Mouse (Mus musculus): ENCODE results near the gene Ifi213. TPM values are rescaled to one million over a fixed set of nuclear protein-coding genes. Genes with fewer than 3 reads are reported as not detected.
"Not testable (repeated sequence)": the region's sequence is repeated elsewhere in the genome, so short reads cannot be mapped to it uniquely, and the experiment has no call there.

The Ifi213 gene
- polyA plus RNA-seq, 1 experiment from 2014 or later: not detected

GRCm38 (mm10) chr1:173579921-173580585, 19.0 kb downstream of the Ifi213 start:
- H3K4me3 ChIP-seq (ENCODE audit: low read depth, low read length): no peak overlapping the region
- no peaks in the 10 kb centered on the region for H3K27me3 ChIP-seq (replicated peaks; ENCODE audit: control insufficient read depth, insufficient read depth, low read length)
- H3K9ac ChIP-seq (ENCODE audit: low read length): no peak overlapping the region
- H3K4me2 ChIP-seq (ENCODE audit: low read length): no peak overlapping the region
- no peak overlapping the region for H3K27ac ChIP-seq (ENCODE audit: low read depth, low read length)
- no peaks in the 10 kb centered on the region for H3K36me3 ChIP-seq (ENCODE audit: control insufficient read depth, insufficient read depth, low read length)
- DNase-seq (ENCODE audit: low spot score) (no peak), ATAC-seq (no peak)
- 94% methylated on average over 26 of the region's 26 CpGs for WGBS
- H3K9me3 ChIP-seq (replicated peaks; ENCODE audit: control insufficient read depth, low read length): 0 out of 2 replicates have a peak, but pooled peaks cover 7% of the 10 kb centered on the region
- no peaks in the 10 kb centered on the region for H3K4me1 ChIP-seq (ENCODE audit: control insufficient read depth, insufficient read depth, low read length)

GRCm38 (mm10) chr1:173579079-173579478, 20.0 kb downstream of the Ifi213 start:
- no peak for ATAC-seq

GRCm38 (mm10) chr1:173550491-173551050, 48.5 kb downstream of the Ifi213 start:
- DNase-seq (ENCODE audit: low spot score); H3K4me1 ChIP-seq (ENCODE audit: control insufficient read depth, insufficient read depth, low read length); H3K27ac ChIP-seq (ENCODE audit: low read depth, low read length); H3K4me2 ChIP-seq (ENCODE audit: low read length); ATAC-seq; H3K27me3 ChIP-seq (replicated peaks; ENCODE audit: control insufficient read depth, insufficient read depth, low read length); H3K9me3 ChIP-seq (replicated peaks; ENCODE audit: control insufficient read depth, low read length); H3K36me3 ChIP-seq (ENCODE audit: control insufficient read depth, insufficient read depth, low read length); H3K9ac ChIP-seq (ENCODE audit: low read length); H3K4me3 ChIP-seq (ENCODE audit: low read depth, low read length): not testable (repeated sequence)
- 81% methylated on average over 5 of the region's 5 CpGs for WGBS

More at GRCm38 (mm10) chr1:173579079-173579478, 20.0 kb downstream of the Ifi213 start:
- Histone ChIP-seq H3K36me3 (ENCODE audit: control insufficient read depth, insufficient read depth, low read length) (no peaks in the 10 kb centered on the region), H3K27ac (ENCODE audit: low read depth, low read length) (no peak overlapping the region), H3K27me3 (replicated peaks; ENCODE audit: control insufficient read depth, insufficient read depth, low read length) (no peaks in the 10 kb centered on the region), H3K4me2 (ENCODE audit: low read length) (no peak overlapping the region), H3K9ac (ENCODE audit: low read length) (no peak overlapping the region), H3K9me3 (replicated peaks; ENCODE audit: control insufficient read depth, low read length) (0 out of 2 replicates have a peak, but pooled peaks cover 7% of the 10 kb centered on the region), H3K4me3 (ENCODE audit: low read depth, low read length) (no peak overlapping the region), H3K4me1 (ENCODE audit: control insufficient read depth, insufficient read depth, low read length) (no peaks in the 10 kb centered on the region)
- no peak for DNase-seq (ENCODE audit: low spot score)
- WGBS: 94% methylated on average over 9 of the region's 9 CpGs

GRCm38 (mm10) chr1:173548798-173549197, 50.3 kb downstream of the Ifi213 start:
- ATAC-seq; H3K4me3 ChIP-seq (ENCODE audit: low read depth, low read length); H3K27ac ChIP-seq (ENCODE audit: low read depth, low read length); H3K36me3 ChIP-seq (ENCODE audit: control insufficient read depth, insufficient read depth, low read length); H3K4me2 ChIP-seq (ENCODE audit: low read length); H3K27me3 ChIP-seq (replicated peaks; ENCODE audit: control insufficient read depth, insufficient read depth, low read length); H3K9me3 ChIP-seq (replicated peaks; ENCODE audit: control insufficient read depth, low read length); H3K9ac ChIP-seq (ENCODE audit: low read length); H3K4me1 ChIP-seq (ENCODE audit: control insufficient read depth, insufficient read depth, low read length); DNase-seq (ENCODE audit: low spot score): not testable (repeated sequence)
- WGBS: 91% methylated on average over 3 of the region's 3 CpGs

GRCm38 (mm10) chr1:173535791-173536190, 63.3 kb downstream of the Ifi213 start, which contains the start of gene Ifi214:
TSS of gene Ifi214 (minus strand) at chr1:173535957.
- not testable (repeated sequence) for H3K27me3 ChIP-seq (replicated peaks; ENCODE audit: control insufficient read depth, insufficient read depth, low read length); DNase-seq (ENCODE audit: low spot score); H3K4me3 ChIP-seq (ENCODE audit: low read depth, low read length); H3K9me3 ChIP-seq (replicated peaks; ENCODE audit: control insufficient read depth, low read length); H3K36me3 ChIP-seq (ENCODE audit: control insufficient read depth, insufficient read depth, low read length); ATAC-seq; H3K27ac ChIP-seq (ENCODE audit: low read depth, low read length); H3K4me1 ChIP-seq (ENCODE audit: control insufficient read depth, insufficient read depth, low read length); H3K4me2 ChIP-seq (ENCODE audit: low read length); H3K9ac ChIP-seq (ENCODE audit: low read length)
- 89% methylated on average over 3 of the region's 3 CpGs for WGBS

- Histone ChIP-seq H3K4me2 (ENCODE audit: low read length) (no peak overlapping the region), H3K9me3 (replicated peaks; ENCODE audit: control insufficient read depth, low read length) (no peaks in the 10 kb centered on the region), H3K4me3 (ENCODE audit: low read depth, low read length) (no peak overlapping the region), H3K9ac (ENCODE audit: low read length) (no peak overlapping the region), H3K27ac (ENCODE audit: low read depth, low read length) (no peak overlapping the region), H3K4me1 (ENCODE audit: control insufficient read depth, insufficient read depth, low read length) (no peaks in the 10 kb centered on the region), H3K36me3 (ENCODE audit: control insufficient read depth, insufficient read depth, low read length) (no peaks in the 10 kb centered on the region), H3K27me3 (replicated peaks; ENCODE audit: control insufficient read depth, insufficient read depth, low read length) (no peaks in the 10 kb centered on the region)
- ATAC-seq (no peak), DNase-seq (ENCODE audit: low spot score) (no peak)
Observed at GRCm38 (mm10) chr1:173521452-173521851, 77.6 kb downstream of the Ifi213 start.

Small RNA genes lying within 50 kb of the gene (microRNA-seq; reads per million reads assigned to microRNA genes)
- gene Gm44339: not detected
- not detected for gene Gm44481

Other genes with a start within 250 kb of the Ifi213 start
- 2.3 and 4.0 TPM in 2 replicates for gene Aim2, start 248.4 kb downstream of the Ifi213 start, polyA plus RNA-seq (2014; fragmentation: Nextera tagmentation; extraction: Ambion mirVana)
- 59.8 and 77.6 TPM in 2 replicates for gene Cadm3, start 231.6 kb downstream of the Ifi213 start, polyA plus RNA-seq (2014; fragmentation: Nextera tagmentation; extraction: Ambion mirVana)
- 0.08 TPM in 1 of 2 replicates, not detected in the other for gene Ifi206, start 108.2 kb downstream of the Ifi213 start, polyA plus RNA-seq (2014; fragmentation: Nextera tagmentation; extraction: Ambion mirVana)
- not detected in 2 replicates for gene Ifi214, start 63.3 kb downstream of the Ifi213 start, polyA plus RNA-seq (2014; fragmentation: Nextera tagmentation; extraction: Ambion mirVana)
- 0.10 TPM in 1 of 2 replicates, not detected in the other for gene Ifi209, start 31.6 kb upstream of the Ifi213 start, polyA plus RNA-seq (2014; fragmentation: Nextera tagmentation; extraction: Ambion mirVana)
- gene Ifi208, start 74.4 kb upstream of the Ifi213 start, polyA plus RNA-seq (2014; fragmentation: Nextera tagmentation; extraction: Ambion mirVana): not detected in 2 replicates
- gene Ifi207, start 142.5 kb upstream of the Ifi213 start, polyA plus RNA-seq (2014; fragmentation: Nextera tagmentation; extraction: Ambion mirVana): 0.27 and 0.54 TPM in 2 replicates
- 0.45 and 0.93 TPM in 2 replicates for gene Ifi204, start 167.7 kb upstream of the Ifi213 start, polyA plus RNA-seq (2014; fragmentation: Nextera tagmentation; extraction: Ambion mirVana)